Mouse (Mus musculus) ovary, adult 18-20 months (tissue): ENCODE measurements around the gene Ctdnep1.

ENCODE experiments used
- DNase-seq: peaks from one replicate; pipeline ENCODE4 v3.0.0; 2022; ENCODE audit warnings: low spot score, mixed read lengths

Gene Ctdnep1

GRCm38 (mm10) chr11:69983377-69983776 lies 2.4 kb downstream of the Ctdnep1 start:
- no peak for DNase-seq

GRCm38 (mm10) chr11:69984431-69984830 lies 3.5 kb downstream of the Ctdnep1 start:
- DNase-seq = no peak

- DNase-seq = no peak
Measured at GRCm38 (mm10) chr11:69989949-69990348, 9.0 kb downstream of the Ctdnep1 start.

GRCm38 (mm10) chr11:69990850-69991691 lies 10.1 kb downstream of the Ctdnep1 start, which contains the start of gene Gabarap:
Gene Gabarap (plus strand): TSS chr11:69991143.
- DNase-seq = peak; percentile 93

- no peak for DNase-seq
Measured at GRCm38 (mm10) chr11:69991711-69992110, 10.8 kb downstream of the Ctdnep1 start.

- DNase-seq = no peak
Measured at GRCm38 (mm10) chr11:69992396-69992795, 11.4 kb downstream of the Ctdnep1 start.

- no peak for DNase-seq
Measured at GRCm38 (mm10) chr11:69992932-69993331, 12.0 kb downstream of the Ctdnep1 start.

- DNase-seq = no peak
Measured at GRCm38 (mm10) chr11:69994401-69995090, 13.6 kb downstream of the Ctdnep1 start.

- peak; percentile 99 for DNase-seq
Measured at GRCm38 (mm10) chr11:69995391-69995960, 14.5 kb downstream of the Ctdnep1 start, which contains the start of gene Phf23. Gene Phf23 (plus strand): TSS chr11:69995777.

- no peak for DNase-seq
Measured at GRCm38 (mm10) chr11:69996161-69997061, 15.5 kb downstream of the Ctdnep1 start.

- peak; percentile 88 for DNase-seq
Measured at GRCm38 (mm10) chr11:69997070-69997509, 16.1 kb downstream of the Ctdnep1 start.

- DNase-seq = no peak
Measured at GRCm38 (mm10) chr11:69998567-69999491, 17.9 kb downstream of the Ctdnep1 start.

GRCm38 (mm10) chr11:69999666-70000065 lies 18.7 kb downstream of the Ctdnep1 start:
- no peak for DNase-seq

GRCm38 (mm10) chr11:70000396-70000898 lies 19.5 kb downstream of the Ctdnep1 start, which contains the start of gene Dvl2:
Gene Dvl2 (plus strand): TSS chr11:70000595.
- peak; percentile 90 for DNase-seq

- DNase-seq = no peak
Measured at GRCm38 (mm10) chr11:70001159-70001558, 20.2 kb downstream of the Ctdnep1 start.

GRCm38 (mm10) chr11:70001865-70002264 lies 20.9 kb downstream of the Ctdnep1 start:
- DNase-seq = no peak

GRCm38 (mm10) chr11:70002471-70002870 lies 21.5 kb downstream of the Ctdnep1 start:
- DNase-seq = no peak

- no peak for DNase-seq
Measured at GRCm38 (mm10) chr11:70005521-70005920, 24.6 kb downstream of the Ctdnep1 start.

- no peak for DNase-seq
Measured at GRCm38 (mm10) chr11:70010033-70010432, 29.1 kb downstream of the Ctdnep1 start.

- no peak for DNase-seq
Measured at GRCm38 (mm10) chr11:70010548-70010947, 29.6 kb downstream of the Ctdnep1 start.
